Mouse (Mus musculus) spleen, adult 2 months (tissue): ENCODE measurements around the gene Hyal2.

Experiments used
- CTCF ChIP-seq: fragments of 200-500 bp; IDR thresholded peaks from 2 replicates; pipeline ENCODE4 v1.5.1; 2011; ENCODE audit warnings: mild to moderate bottlenecking, inconsistent platforms; ENCODE audit not compliant: insufficient read depth, insufficient read length, insufficient replicate concordance; ENCODE audit errors: extremely low read depth
- POLR2A ChIP-seq: fragments of 200-500 bp; IDR thresholded peaks from 2 replicates; pipeline ENCODE4 v1.6.1; 2011; ENCODE audit warnings: low read depth, low read length, inconsistent platforms

DNA sequence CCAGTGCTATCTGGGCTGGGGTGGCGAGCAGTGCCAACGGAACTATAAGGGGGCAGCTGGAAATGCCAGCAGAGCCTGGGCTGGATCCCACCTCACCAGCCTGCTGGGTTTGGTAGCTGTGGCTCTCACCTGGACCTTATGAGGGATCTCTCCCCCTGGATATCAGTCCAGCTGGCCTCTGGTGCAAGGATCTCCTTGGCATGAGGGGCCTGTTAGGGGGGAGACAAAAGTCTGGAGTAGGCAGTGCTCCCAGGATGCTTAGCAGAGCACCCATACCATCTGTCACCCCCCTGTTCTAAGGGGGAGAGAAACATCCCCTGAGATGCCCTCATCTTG lies 4.5 kb downstream of the Hyal2 start:
- TF ChIP-seq CTCF (no peak), POLR2A (no peak)
